Mouse (Mus musculus) frontal cortex, postnatal 36 days (tissue): ENCODE measurements at regions not wholly inside any gene's neighbourhood (a gene's known extent, or its start where the extent isn't known, plus 50 kb on each side); places are given as distances from the start of the nearest gene placed in this dataset.
A peak's percentile ranks its signal among the peaks of the same experiment; 100 is the strongest.

Experiments
- DNase-seq, 2 experiments: peaks; one replicate each; pipeline ENCODE4 v3.0.0; 2022; ENCODE audit warnings: low spot score in 2 of 2

DNA sequence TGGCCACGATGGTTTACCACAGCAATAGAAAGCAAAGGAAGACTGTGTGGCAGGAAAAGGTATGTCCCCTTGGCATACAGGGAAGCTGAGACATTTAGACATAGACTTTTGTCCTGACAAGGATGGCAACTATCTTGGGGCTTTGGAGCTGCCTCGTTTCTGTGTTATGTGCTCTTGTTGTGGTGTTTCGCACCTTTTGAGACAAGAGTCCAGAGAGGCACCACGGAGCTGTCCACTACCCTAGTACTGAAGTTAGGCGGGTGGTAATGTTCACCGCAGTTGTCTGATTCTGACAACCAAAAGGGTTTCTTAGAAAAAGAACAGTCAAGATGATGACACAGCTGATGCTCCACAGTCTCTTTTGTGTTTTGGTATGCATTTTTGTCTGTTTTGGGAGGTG lies 90.9 kb upstream of the Got2 start:
- DNase-seq: no peak

DNA sequence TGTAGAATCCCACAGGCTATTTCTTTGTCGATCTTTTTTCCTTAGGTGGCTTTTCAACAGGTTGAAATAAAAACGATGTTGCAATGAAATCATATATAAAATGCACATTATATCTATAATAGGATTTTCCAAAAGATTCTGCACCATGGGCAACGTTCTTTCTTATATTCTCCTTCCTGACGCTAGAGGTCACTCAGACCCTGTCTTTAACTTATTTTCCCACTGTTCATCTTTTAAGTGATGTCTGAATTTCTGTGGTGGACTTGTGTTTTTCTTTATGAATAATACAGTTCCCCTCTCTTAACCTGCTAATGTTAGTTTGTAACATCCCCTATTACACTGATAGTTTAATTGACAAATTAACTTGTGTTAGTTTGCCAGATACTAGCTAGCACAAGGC lies 86.5 kb upstream of the Got2 start:
- no peak for DNase-seq

DNA sequence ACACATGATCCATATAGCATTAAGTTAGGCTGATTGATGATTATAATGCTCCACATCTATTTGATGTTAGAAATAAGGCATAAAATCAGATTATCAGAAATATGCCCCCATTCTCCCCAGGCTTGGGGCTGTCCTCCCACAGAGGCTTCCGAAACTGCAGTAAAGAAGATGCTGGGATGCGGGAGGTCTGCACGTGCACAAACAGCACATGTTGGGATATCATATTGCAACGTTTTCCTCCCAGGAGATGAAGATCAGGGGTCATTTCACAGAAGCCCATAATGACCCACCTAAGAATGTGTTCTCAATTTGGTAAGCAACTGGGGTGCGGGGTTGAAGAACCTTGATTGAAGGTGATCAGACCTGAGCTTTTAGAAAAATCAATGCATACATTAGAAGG lies 85.9 kb upstream of the Got2 start:
- no peak for DNase-seq

DNA sequence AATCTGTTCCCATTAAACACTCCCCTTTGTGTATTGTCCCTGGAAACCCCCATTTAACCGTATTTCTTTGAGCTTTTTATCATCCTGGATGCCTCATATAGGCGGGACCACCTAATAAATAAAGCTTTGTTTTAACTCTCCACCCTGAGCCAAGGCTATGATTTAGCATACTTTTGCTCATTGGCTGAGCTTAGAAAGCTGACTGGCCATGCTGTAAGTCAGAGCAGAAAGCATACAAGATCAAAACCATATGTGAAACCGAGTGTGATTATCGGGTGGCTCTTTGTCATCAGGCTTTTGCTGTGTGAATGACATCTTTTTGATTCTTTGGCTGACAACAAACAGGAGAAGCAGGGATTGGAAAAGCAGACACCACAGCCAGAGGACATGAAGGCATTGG lies 85.2 kb upstream of the Got2 start:
- DNase-seq: no peak

DNA sequence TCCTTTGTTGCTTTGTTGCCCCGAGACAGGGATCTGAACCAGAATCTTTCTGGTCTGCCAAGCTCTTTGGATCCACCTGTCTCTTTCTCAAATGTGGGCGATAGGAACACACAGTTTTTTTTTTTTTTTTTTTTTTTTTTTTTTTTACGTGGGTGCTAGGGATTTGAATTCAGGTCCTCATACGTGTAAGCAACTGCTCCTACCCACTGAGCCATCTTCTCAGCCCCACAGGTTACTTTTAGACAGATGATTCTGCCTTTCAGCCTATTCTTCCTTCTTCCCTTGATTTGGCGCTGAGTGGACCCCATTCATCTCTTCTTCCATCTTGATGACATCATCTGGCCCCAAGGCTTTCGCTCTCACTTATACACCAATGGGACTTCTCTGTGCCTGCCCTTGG lies 80.5 kb upstream of the Got2 start:
- no peak for DNase-seq

DNA sequence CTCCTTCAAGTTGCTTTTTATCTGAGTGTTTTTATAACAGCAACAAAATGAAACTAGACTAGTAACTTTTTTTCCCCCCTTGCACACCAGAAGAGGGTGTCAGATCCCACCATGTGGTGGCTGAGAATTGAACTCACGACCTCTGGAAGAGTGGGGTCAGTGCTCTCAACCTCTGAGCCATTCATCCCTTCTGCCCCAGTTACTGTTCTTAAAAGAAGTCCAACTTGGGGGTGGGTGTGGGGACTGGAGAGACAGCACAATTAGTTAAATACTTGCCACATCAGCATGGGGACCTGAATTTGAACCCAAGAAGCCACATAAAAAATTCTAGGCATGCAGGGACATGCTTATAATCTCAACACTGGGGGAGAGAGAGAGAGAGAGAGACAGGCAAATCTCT lies 78.1 kb upstream of the Got2 start:
- DNase-seq: no peak

DNA sequence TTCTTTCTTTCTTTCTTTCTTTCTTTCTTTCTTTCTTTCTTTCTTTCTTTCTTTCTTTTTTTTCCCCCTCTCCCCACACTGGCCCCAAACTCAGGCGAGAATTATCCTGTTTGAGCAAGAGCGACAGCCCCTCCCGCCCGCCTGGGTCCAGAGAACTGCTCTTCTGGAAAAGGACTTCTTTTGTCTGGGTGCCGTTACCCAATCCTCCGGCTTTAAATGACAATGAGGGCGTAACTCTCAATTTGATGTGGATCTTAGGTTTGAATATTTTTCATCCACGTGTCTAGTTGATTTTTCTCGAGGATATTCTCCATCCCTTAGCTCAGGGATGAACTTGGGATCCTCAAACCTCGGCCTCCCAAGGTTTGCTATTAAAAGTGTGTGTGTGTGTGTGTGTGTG lies 63.9 kb upstream of the Got2 start:
- no peak for DNase-seq

DNA sequence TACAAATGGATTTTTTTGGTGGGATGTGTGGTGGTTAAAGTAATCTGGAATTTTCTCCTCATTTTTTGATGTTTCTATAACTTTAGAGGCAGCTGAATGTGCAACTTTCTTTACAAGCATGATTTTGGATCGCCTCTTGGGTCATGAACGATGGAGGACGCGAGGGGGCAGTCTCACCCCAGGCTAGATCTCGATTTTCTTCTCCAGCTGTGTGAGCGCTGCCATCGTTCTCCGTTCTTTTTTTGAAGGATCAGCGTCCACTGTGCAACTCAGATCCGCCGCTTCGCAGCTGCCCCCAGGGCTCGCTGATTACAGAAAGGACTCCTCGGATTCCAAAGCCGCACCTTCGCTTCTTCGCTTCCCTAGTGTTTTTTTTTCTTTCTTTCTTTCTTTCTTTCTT lies 63.4 kb upstream of the Got2 start:
- DNase-seq: peak; percentile 77 to 81
